Mouse (Mus musculus) spleen, adult 2 months (tissue): ENCODE data around the gene Nfkb1. TPM values are rescaled to one million over a fixed set of nuclear protein-coding genes. Genes with fewer than 3 reads are reported as not detected.

Experiments used
- DNase-seq, 2 experiments: peaks; one replicate each; pipeline versions ENCODE4 v3.0.0 to v3.0.0-alpha.2; 2012 to 2021; ENCODE audit warnings: low spot score in 2 of 2, low read depth in 1 of 2
- H3K27ac ChIP-seq: fragments of 200-500 bp; 2 replicates; pipeline ENCODE4 v1.5.1; 2012; ENCODE audit warnings: low read length, inconsistent platforms; ENCODE audit not compliant: insufficient read depth
- H3K27me3 ChIP-seq: fragments of 200-500 bp; 2 replicates; pipeline ENCODE4 v1.6.1; 2012; ENCODE audit warnings: mild to moderate bottlenecking, moderate library complexity, low read length, inconsistent platforms; ENCODE audit not compliant: control insufficient read depth, insufficient read depth
- H3K36me3 ChIP-seq: fragments of 200-500 bp; 2 replicates; pipeline ENCODE4 v1.6.1; 2012; ENCODE audit warnings: mild to moderate bottlenecking, low read length, inconsistent platforms; ENCODE audit not compliant: control insufficient read depth, insufficient read depth
- H3K4me1 ChIP-seq: fragments of 200-500 bp; 2 replicates; pipeline ENCODE4 v1.6.1; 2011; ENCODE audit warnings: inconsistent platforms; ENCODE audit not compliant: control insufficient read depth, insufficient read depth, insufficient read length
- H3K4me3 ChIP-seq: fragments of 200-500 bp; 2 replicates; pipeline ENCODE4 v1.5.1; 2011; ENCODE audit warnings: mild to moderate bottlenecking, inconsistent platforms; ENCODE audit not compliant: insufficient read depth, insufficient read length; ENCODE audit errors: extremely low read depth
- CTCF ChIP-seq: fragments of 200-500 bp; IDR thresholded peaks from 2 replicates; pipeline ENCODE4 v1.5.1; 2011; ENCODE audit warnings: mild to moderate bottlenecking, inconsistent platforms; ENCODE audit not compliant: insufficient read depth, insufficient read length, insufficient replicate concordance; ENCODE audit errors: extremely low read depth
- POLR2A ChIP-seq: fragments of 200-500 bp; IDR thresholded peaks from 2 replicates; pipeline ENCODE4 v1.6.1; 2011; ENCODE audit warnings: low read depth, low read length, inconsistent platforms
- WGBS: fragments of 180-500 bp; shearing (Covaris S2); methylation state at CpG from one replicate; pipeline ENCODE4 v1.1.7; 2018; 5-methylcytosine and 5-hydroxymethylcytosine counted together
- polyA plus RNA-seq: library from polyadenylated mRNA; depleted of rRNA; stranded (reverse); fragments of >200 nt; gene quantifications from 2 replicates; pipeline ENCODE4 v1.2.3, GENCODE M21; 2012

Nfkb1 gene
- polyA plus RNA-seq, 1 experiment = 188 TPM

DNA sequence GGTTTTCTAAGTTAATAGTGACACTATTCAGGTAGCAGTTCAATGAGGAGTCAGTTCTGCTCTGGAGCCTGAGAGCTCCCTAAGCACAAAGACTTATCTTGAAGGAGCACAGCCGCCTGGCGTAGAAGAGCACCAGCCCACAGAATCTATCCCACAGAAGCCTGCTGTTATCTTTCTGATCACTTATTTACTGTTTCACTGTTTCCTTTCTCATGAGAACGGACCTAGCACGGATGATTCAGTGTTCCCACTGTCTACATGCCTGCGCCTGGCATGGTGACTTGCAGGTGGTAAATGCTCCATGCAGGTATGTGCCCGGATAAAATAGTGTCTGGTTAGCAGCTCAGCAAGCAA is 27.8 kb upstream of the Nfkb1 start:
- Histone ChIP-seq H3K36me3 (no peaks in the 10 kb centered on the region), H3K27ac (peak overlapping the region; percentile 71), H3K4me3 (no peak overlapping the region), H3K27me3 (no peaks in the 10 kb centered on the region), H3K4me1 (peaks cover 14% of the 10 kb centered on the region; the same call in 1 of the 2 replicates)
- no peak for TF ChIP-seq POLR2A
- TF ChIP-seq CTCF = no peak
- WGBS = 50% methylated on average over 6 of the region's 6 CpGs
- no peak for DNase-seq

- peaks cover 14% of the 10 kb centered on the region; the same call in 1 of the 2 replicates for H3K4me1 ChIP-seq
- TF ChIP-seq POLR2A = no peak
- no peak for TF ChIP-seq CTCF
- H3K27me3 ChIP-seq = no peaks in the 10 kb centered on the region
- DNase-seq = peak in 1 of 2 experiments; percentile 29
- no peaks in the 10 kb centered on the region for H3K36me3 ChIP-seq
- WGBS = 19% methylated on average over 6 of the region's 6 CpGs
- peak overlapping the region; percentile 3; the same call in 1 of the 2 replicates for H3K4me3 ChIP-seq
- peak overlapping the region; percentile 71 for H3K27ac ChIP-seq
Observed at GRCm38 (mm10) chr3:135718323-135719178, 27.2 kb upstream of the Nfkb1 start.

GRCm38 (mm10) chr3:135713016-135713950 is 21.9 kb upstream of the Nfkb1 start:
- Histone ChIP-seq H3K27ac (no peak overlapping the region), H3K36me3 (no peaks in the 10 kb centered on the region), H3K4me3 (no peak overlapping the region), H3K4me1 (peaks cover 5% of the 10 kb centered on the region; the same call in 1 of the 2 replicates), H3K27me3 (no peaks in the 10 kb centered on the region)
- WGBS = 34% methylated on average over 3 of the region's 4 CpGs
- no peak for DNase-seq
- no peak for TF ChIP-seq CTCF
- TF ChIP-seq POLR2A = no peak

DNA sequence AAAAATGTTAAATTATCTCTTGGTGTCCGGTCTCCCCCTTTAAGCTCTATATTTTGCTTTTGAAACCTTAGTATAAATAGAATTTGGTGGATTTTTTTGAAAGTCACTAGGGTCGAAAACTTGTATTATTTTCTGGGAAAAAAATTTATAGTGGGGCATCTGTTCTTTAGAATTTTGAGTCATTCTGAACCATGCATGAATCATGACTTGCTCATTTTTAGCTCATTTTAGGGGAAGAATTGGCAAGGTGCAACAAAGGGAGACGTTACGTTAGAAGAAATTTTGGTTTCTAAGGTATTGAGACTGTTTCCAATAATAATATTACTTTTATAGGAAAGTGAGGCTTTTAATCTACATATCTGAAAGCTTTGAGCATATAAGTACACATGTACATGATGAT is 20.3 kb upstream of the Nfkb1 start:
- WGBS = 93% methylated on average over 4 of the region's 4 CpGs

GRCm38 (mm10) chr3:135711040-135711570 is 19.8 kb upstream of the Nfkb1 start:
- no peak overlapping the region for H3K27ac ChIP-seq
- H3K4me1 ChIP-seq = no peaks in the 10 kb centered on the region
- DNase-seq = no peak
- H3K4me3 ChIP-seq = no peak overlapping the region
- 88% methylated on average over 9 of the region's 9 CpGs for WGBS
- no peaks in the 10 kb centered on the region for H3K27me3 ChIP-seq
- no peak for TF ChIP-seq CTCF
- no peak for TF ChIP-seq POLR2A
- H3K36me3 ChIP-seq = no peaks in the 10 kb centered on the region

More for the DNA sequence above, 20.3 kb upstream of the Nfkb1 start:
- no peaks in the 10 kb centered on the region for H3K27me3 ChIP-seq
- TF ChIP-seq POLR2A = no peak
- no peak for TF ChIP-seq CTCF
- H3K27ac ChIP-seq = no peak overlapping the region
- no peak for DNase-seq
- no peaks in the 10 kb centered on the region for H3K4me1 ChIP-seq
- H3K4me3 ChIP-seq = no peak overlapping the region
- no peaks in the 10 kb centered on the region for H3K36me3 ChIP-seq

- no peak for DNase-seq
- Histone ChIP-seq H3K4me3 (no peak overlapping the region), H3K27me3 (no peaks in the 10 kb centered on the region), H3K4me1 (no peaks in the 10 kb centered on the region), H3K27ac (no peak overlapping the region), H3K36me3 (no peaks in the 10 kb centered on the region)
- TF ChIP-seq POLR2A (no peak), CTCF (no peak)
- WGBS = 86% methylated on average over 2 of the region's 2 CpGs
Observed at GRCm38 (mm10) chr3:135703307-135703706, 12.0 kb upstream of the Nfkb1 start.
